Mouse (Mus musculus): ENCODE data around the gene Cacna1d.
A peak's percentile ranks its signal among the peaks of the same experiment; 100 is the strongest.

The Cacna1d gene

GRCm38 (mm10) chr14:30218114-30218513, 273.1 kb downstream of the Cacna1d start:
- no peak for DNase-seq (ENCODE audit: low read depth, low spot score)

- no peak for DNase-seq (ENCODE audit: low read depth, low spot score)
These were observed 274.1 kb downstream of the Cacna1d start for GRCm38 (mm10) chr14:30217124-30217523.

- no peak for DNase-seq (ENCODE audit: low read depth, low spot score)
These were observed 283.1 kb downstream of the Cacna1d start for GRCm38 (mm10) chr14:30208156-30208555.

DNA sequence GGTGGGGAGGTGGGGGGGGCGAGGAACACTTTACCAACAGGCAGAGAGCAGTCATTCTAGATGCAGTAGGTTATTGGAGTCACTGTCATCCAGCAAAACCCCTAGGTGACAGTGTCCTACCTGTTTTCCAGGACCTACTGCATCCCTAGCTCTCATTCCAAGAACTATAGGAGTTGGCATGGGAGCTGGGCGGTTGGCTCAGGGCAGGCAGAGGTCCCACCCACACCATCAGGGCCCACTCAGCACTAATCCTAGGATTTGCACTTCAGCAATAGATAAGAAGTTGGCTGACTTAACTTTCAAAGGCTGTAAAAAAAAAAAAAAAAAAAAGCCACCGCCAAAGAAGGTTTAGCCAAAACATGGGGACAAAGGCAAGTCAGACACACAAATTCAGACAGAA, 285.4 kb downstream of the Cacna1d start:
- DNase-seq (ENCODE audit: low read depth, low spot score), result no peak

- DNase-seq (ENCODE audit: low read depth, low spot score), result no peak
These were observed 286.7 kb downstream of the Cacna1d start for GRCm38 (mm10) chr14:30204526-30204925.

DNA sequence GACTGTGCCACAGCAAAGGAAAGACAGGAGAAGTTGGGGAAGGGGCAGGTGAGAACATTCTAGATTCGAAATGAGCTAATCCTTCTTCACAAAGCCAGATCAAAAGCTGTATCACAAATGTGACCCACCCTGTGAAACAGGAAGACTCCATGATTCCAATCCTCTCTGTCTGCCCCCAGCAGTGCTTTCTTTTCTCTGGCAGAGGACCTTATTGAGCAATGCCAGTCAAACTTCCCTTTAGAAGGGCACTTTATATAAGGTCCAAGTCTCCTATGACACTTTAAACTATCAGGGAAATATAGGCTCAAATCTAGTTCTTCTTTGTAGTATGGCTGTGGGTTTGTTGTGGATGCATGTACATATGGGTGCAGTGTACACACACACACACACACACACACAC, 290.9 kb downstream of the Cacna1d start:
- no peak for DNase-seq (ENCODE audit: low read depth, low spot score)

DNA sequence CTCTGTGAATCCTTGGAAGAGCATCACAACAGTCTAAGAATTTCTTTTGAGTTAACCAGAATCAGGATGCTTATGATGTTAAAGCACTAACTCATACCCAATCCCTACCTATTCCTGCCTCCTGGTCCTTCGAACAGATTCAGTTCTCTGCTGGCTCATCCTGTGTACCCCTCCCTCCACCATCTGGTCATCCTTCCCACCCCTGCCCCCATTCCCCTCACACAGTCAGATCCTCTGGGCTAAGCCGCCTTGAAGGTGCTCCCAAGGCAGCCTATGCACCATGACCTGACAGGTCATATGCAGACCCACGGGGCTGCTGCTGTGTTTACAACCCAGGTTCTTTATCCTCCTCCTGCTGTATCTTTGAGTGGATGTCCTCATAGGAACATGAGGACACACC, 292.4 kb downstream of the Cacna1d start:
- DNase-seq (ENCODE audit: low read depth, low spot score), result no peak

DNA sequence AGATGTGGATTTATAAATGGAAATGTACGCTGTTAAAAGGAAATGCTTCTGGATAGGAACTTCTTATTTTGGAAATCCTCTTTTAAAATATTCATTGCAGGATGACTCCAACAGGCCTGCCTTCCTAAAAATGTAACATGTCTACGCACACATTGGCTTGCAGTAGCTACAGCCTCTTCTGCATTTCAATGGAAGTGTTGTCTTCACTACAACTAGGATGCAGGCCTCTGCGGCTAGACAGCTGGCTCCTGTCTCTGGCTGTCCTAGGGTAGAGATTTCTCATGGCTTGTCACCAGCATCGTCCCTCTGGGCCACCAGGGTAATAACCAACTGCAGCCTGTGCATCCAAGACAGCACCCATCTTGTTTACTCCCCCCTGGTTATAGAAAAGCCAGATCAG, 293.1 kb downstream of the Cacna1d start:
- no peak for DNase-seq (ENCODE audit: low read depth, low spot score)

DNA sequence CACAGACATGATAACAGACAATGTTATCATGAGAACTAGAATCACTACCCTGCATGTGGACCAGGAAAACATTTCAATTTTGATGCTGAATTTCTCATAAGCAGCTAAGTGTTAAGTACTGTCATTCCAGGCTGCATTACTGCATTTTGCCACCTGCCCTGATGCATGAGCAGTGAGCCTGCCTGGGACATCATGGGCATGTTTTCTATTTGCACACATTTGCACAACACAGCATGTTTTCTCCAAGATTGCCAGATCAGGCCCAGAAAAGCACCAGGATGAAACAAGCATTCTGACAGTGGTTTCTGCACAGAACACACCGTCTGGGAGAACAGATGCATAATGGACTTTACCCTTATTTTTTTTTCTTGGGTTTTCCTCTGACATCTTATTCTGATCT, 294.3 kb downstream of the Cacna1d start:
- DNase-seq (ENCODE audit: low read depth, low spot score), result no peak

DNA sequence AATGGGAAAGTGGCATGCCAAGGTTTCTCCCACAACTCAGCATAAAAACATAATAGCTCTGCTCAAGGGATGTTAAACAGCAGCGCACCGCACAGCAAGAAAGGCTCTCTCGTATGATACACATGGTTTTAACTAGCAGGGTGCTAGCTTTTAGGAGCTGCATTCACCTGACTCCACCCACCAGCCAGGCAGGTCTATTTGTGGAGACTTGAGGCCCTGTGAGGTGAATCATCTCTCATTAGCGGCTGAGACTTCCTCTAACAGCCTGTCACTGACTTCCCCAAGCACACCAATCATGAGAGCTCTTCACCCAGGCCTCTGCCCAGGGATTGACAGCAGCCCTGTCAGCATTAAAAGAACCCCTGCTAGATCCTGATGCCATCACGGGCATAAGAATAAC, 295.0 kb downstream of the Cacna1d start:
- DNase-seq (ENCODE audit: low read depth, low spot score), result no peak

- DNase-seq (ENCODE audit: low read depth, low spot score), result peak; percentile 28
These were observed 300.8 kb downstream of the Cacna1d start for GRCm38 (mm10) chr14:30190308-30190971.

DNA sequence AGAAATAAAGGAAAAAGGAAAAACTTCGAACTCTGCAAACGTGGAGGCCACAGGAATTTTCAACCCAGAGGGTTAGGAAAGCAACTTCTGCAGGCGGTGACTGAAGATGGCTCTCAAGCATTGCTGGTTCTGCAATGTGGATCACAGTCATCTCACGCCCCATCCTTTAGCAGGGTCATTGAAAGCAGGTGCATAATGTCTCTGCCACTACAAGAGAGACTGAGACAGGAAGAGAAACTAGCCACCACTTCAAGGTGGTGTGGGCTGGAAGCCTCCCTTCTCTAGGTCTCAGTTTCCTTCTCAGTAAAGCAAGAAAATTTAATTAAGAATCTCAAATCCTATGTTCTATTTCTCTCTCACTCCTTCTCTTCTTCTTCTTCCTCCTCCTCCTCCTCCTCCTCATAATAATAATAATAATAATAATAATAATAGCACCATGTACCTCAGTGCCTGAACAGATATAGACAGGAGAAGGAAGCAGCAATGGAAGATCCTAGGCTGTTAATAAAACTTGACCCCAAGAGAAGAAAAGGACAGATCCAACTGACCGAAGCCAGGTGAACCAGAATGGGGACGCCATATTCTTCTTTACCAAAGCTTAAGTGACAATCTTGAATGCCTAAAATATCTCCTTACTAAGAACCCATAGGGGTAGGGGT, 305.5 kb downstream of the Cacna1d start:
- no peak for DNase-seq (ENCODE audit: low read depth, low spot score)

- no peak for DNase-seq (ENCODE audit: low read depth, low spot score)
These were observed 306.7 kb downstream of the Cacna1d start for GRCm38 (mm10) chr14:30184445-30185152.

DNA sequence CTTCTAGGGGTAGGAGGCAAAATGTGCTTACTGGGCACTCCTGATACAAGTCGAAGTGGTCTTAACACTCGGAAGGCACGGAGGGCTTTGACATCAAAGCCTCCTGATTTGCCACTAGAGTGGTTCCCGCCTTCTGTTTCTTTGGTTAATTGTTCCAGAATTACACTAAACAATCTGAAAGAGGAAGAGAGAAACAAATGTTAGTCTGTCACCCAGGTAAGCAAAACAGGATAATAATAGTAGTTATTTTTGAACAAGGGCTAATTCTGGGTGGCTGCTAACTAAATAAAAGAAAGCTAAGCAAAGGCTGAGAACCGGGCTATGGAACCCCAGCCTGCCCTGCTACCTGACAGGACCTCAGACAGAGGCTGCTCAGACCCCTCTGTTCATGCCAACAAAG, 307.2 kb downstream of the Cacna1d start:
- no peak for DNase-seq (ENCODE audit: low read depth, low spot score)

DNA sequence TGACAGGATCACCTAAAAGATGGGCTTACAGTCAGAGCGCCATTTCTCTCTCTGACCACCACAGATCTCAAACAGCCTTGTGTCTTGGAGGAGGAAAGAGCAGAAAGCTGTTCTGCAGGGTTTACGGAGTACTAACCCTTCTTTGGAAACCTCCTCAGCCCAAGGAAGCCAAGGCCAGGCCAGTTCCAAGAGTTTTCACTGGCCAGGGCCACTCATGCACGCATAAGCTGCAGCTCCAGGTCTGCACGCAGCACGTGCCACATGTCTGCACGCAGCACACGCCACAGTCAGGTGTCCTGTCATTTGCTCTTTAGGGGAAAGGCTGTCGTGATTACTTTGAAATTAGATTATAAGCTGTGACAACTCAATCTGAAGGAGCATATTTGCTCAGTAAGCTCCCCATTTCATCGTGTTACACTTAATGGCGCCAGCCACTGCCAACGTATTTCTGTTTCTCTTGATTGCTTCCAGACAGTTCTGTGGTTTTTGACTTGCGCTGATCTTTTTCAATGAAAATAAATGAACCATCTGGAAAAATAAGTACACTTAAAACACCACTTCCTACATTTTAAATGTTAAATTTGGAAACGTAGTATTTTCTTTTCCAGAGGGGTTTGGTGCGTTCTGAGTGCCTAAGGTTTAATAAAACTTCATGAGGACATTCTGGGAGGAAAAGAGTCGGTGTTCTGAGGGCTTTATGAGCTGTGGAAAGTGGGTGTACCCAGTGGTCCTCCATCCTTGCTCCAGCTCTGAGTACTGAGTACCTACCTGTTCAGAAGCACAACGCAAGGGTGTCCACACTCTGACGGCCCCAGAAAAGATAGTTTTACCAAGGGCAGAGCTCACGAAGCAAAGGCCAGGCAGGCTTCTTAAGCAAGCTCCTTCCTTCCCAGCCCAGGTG, 308.4 kb downstream of the Cacna1d start:
- no peak for DNase-seq (ENCODE audit: low read depth, low spot score)

- no peak for DNase-seq (ENCODE audit: low read depth, low spot score)
These were observed 312.9 kb downstream of the Cacna1d start for GRCm38 (mm10) chr14:30178306-30178705.

- no peak for DNase-seq (ENCODE audit: low read depth, low spot score)
These were observed 313.4 kb downstream of the Cacna1d start for GRCm38 (mm10) chr14:30177850-30178249.

DNA sequence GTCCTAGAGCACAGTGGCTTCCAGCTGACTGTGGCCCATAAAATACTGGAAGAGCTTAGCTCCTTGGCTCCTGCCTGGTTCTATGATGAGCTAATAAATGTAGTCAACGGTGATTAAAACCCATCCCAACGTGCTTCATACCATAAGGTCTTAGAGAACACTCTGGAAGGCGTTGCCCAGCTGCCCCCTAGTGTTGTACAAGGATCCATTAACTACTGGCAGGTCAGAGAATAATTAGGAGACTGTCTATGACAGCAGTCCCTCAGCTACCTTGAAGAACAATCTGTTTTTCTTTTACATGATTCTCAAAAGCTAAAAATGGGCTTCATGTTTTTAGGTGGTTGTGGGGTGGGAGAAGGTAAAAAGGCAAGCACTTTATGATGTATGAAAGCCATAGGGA, 315.9 kb downstream of the Cacna1d start:
- DNase-seq (ENCODE audit: low read depth, low spot score), result no peak

- DNase-seq (ENCODE audit: low read depth, low spot score), result no peak
These were observed 318.2 kb downstream of the Cacna1d start for GRCm38 (mm10) chr14:30172821-30173755.

GRCm38 (mm10) chr14:30171593-30171992, 319.7 kb downstream of the Cacna1d start:
- DNase-seq (ENCODE audit: low read depth, low spot score), result no peak

GRCm38 (mm10) chr14:30171008-30171407, 320.2 kb downstream of the Cacna1d start:
- DNase-seq (ENCODE audit: low read depth, low spot score), result no peak
